Mouse (Mus musculus) spleen, adult 12 weeks (tissue): ENCODE results near the gene Il5.

Source experiments
- DNase-seq: peaks from one replicate; pipeline ENCODE4 v3.0.0; 2022; ENCODE audit warnings: low spot score

The Il5 gene

DNA sequence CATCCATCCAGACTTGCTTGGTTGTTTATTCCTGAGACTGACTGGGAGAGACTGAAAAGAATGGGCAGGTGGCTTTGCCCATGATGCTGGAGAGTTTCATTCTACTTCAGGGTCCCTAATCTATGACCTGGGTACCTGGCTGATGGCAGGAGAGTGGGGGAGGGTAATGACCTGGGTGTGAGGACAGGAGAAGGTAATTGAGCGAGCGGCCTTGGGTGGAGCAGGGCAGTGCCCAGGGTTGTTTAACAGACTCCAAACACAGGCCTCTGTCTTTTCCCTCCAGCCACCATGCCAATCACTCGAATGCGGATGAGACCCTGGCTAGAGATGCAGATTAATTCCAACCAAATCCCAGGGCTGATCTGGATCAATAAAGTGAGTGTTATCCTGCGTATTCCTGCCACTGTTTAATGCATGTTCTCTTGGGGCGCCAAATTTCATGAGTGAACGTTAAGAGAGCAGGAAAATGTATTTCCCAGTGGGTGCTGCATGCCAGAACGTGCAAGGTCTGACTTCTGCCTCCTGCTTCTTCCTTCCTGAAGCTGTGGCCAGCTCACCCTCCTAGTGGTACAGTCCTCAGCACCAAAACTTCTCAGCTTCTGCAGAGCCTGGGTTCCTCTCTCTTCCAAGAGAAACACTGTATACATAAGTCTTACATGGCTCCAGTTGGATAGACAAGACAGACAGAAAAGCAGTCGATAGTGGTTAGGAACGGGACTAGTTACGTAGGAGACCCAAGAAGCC lies 50.6 kb downstream of the Il5 start:
- DNase-seq: no peak

DNA sequence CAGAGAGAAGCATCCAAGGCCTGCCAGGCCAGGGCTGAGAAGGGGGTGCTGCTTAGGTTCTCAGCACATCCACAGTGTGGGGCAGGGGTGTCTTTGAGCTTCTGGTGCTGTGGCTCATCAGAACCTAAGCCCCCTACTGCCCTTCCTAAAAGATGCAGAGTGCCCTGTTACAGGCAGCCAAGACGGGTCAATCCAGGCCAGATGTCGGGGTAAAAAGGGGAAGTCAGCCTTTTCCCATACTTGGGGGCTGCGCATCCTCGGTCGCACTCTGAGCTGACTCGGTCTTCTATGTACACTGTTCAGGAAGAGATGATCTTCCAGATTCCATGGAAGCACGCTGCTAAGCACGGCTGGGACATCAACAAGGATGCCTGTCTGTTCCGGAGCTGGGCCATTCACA lies 51.9 kb downstream of the Il5 start:
- DNase-seq: no peak

DNA sequence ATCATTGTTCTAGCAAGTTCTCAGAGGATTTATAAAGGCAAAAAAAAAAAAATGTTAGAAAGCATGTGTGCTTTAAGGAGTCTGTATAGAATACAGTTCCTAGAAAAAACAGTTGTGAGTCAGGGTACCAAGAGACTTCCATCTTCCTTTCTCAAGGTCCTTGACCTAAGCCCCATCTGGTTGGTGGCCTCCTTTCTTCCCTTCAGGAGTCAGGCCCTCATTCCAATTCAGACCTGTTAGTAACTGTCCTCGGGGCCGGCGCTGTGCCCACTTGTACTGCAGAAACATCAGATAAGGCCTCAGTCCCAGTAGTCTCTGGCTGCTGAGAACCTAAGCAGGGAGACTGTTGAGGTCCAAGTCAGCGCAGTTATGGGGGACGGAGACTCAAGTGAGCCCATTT lies 52.5 kb downstream of the Il5 start, which contains the start of gene Gm17334:
TSS of gene Gm17334 (minus strand) at position 101 of the 400 bp plus-strand sequence.
- no peak for DNase-seq

DNA sequence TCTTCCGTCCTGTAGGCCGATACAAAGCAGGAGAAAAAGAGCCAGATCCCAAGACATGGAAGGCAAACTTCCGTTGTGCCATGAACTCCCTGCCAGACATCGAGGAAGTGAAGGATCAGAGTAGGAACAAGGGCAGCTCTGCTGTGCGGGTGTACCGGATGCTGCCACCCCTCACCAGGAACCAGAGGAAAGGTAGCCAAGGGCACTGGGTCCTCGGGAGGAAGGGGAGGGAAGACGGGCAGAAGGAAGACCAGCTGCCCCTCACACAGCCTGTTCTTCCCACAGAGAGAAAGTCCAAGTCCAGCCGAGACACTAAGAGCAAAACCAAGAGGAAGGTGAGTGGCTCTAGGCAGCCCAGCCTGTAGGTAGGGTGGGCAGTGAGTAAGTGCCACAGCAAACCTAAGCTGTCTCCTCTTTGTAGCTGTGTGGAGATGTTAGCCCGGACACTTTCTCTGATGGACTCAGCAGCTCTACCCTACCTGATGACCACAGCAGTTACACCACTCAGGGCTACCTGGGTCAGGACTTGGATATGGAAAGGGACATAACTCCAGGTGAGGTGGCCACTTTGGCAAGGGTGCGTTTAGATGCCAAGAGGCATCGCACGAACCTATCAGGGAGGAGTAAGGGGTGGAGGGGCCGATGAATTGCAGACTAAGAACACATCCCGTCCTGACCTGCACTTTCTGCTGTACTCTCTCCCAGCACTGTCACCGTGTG lies 53.2 kb downstream of the Il5 start:
- no peak for DNase-seq
